Comparison of ENCODE assay signal across 28 mouse cellular contexts in the genomic region with DNA sequence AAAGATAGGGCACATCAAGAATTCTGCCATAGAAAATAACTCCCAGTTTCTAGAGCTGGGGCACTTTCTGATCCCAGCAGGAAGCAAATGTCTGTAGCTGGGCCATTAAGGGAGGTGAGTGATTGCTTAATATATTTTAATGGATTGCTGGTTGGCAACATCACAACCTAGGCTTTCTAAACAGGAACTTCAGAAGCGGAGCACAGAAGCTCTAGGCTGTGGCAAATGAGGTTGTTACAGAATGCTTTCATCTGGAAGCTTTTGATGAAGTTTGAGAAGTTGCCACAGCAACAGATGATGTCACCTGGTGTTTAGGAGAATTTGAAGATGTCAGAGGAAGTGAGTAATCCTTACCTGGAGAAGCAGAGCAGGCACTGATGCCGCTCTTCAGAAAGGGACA.
DNase-seq lines count a peak whose midpoint lies in the region; ATAC-seq and TF ChIP-seq lines count a peak whose summit lies in the region.
"Had no signal": no experiment of that assay in that cellular context is flagged by ENCODE, and none has a peak within 500 bp of the region (broad histone marks: within the 10 kb centered on the region; RNA-seq: fewer than 3 reads in every experiment).

No protein-coding gene starts in this region.

- no peak overlapping the region for H3K4me2 ChIP-seq in lung, embryonic 14.5 days
- H3K4me2 ChIP-seq in lung, postnatal 0 days (replicated peaks; ENCODE audit: low read depth, low read length): no peak overlapping the region
- no peak overlapping the region for H3K4me2 ChIP-seq in midbrain, embryonic 16.5 days (ENCODE audit: low read length)
- H3K4me2 ChIP-seq: heart, embryonic 13.5 days; hindbrain, embryonic 14.5 days; intestine, embryonic 15.5 days; liver, embryonic 15.5 days; midbrain, embryonic 11.5 days; neural tube, embryonic 13.5 days had no signal

- no peak for TF ChIP-seq EP300 in lung, postnatal 0 days (IDR thresholded peaks at IDR 0.05)

- H3K27ac ChIP-seq in lung, embryonic 14.5 days (ENCODE audit: low read depth): no peak overlapping the region
- H3K27ac ChIP-seq in lung, postnatal 0 days (ENCODE audit: low read length): no peak overlapping the region
- H3K27ac ChIP-seq in midbrain, embryonic 16.5 days (ENCODE audit: low read length): no peak overlapping the region
- H3K27ac ChIP-seq: heart, embryonic 13.5 days; hindbrain, embryonic 14.5 days; intestine, embryonic 15.5 days; limb, embryonic 10.5 days; liver, embryonic 15.5 days; neural tube, embryonic 13.5 days had no signal

- H3K9ac ChIP-seq in lung, embryonic 14.5 days: no peak overlapping the region
- no peak overlapping the region for H3K9ac ChIP-seq in lung, postnatal 0 days (replicated peaks; ENCODE audit: low read depth)
- H3K9ac ChIP-seq in midbrain, embryonic 16.5 days (ENCODE audit: low read depth, low read length): no peak overlapping the region
- H3K9ac ChIP-seq: heart, embryonic 13.5 days; hindbrain, embryonic 14.5 days; intestine, embryonic 15.5 days; liver, embryonic 15.5 days; neural tube, embryonic 13.5 days had no signal

- no peaks in the 10 kb centered on the region for H3K4me1 ChIP-seq in lung, embryonic 14.5 days (ENCODE audit: insufficient read depth)
- no peaks in the 10 kb centered on the region for H3K4me1 ChIP-seq in lung, postnatal 0 days (ENCODE audit: insufficient read depth, low read depth, low read length)
- peaks cover 13% of the 10 kb centered on the region for H3K4me1 ChIP-seq in midbrain, embryonic 16.5 days (ENCODE audit: control insufficient read depth, insufficient read depth, low read length)
- H3K4me1 ChIP-seq: intestine, embryonic 15.5 days; liver, embryonic 15.5 days had no signal

- no peaks in the 10 kb centered on the region for H3K36me3 ChIP-seq in lung, embryonic 14.5 days (ENCODE audit: insufficient read depth)
- H3K36me3 ChIP-seq in lung, postnatal 0 days (ENCODE audit: insufficient read depth, low read length): no peaks in the 10 kb centered on the region
- H3K36me3 ChIP-seq in midbrain, embryonic 16.5 days (ENCODE audit: control insufficient read depth, insufficient read depth, low read length): no peaks in the 10 kb centered on the region
- H3K36me3 ChIP-seq: heart, embryonic 13.5 days; intestine, embryonic 15.5 days; limb, embryonic 10.5 days; liver, embryonic 15.5 days; neural tube, embryonic 13.5 days had no signal

- no peak for TF ChIP-seq CTCF in lung, embryonic 14.5 days (IDR thresholded peaks at IDR 0.05; ENCODE audit: low read depth)
- TF ChIP-seq CTCF in lung, postnatal 0 days (IDR thresholded peaks at IDR 0.05): no peak

- H3K4me3 ChIP-seq in lung, embryonic 14.5 days (ENCODE audit: low read depth, low read length): no peak overlapping the region
- no peak overlapping the region for H3K4me3 ChIP-seq in lung, postnatal 0 days (ENCODE audit: low read depth, low read length)
- no peak overlapping the region for H3K4me3 ChIP-seq in midbrain, embryonic 16.5 days (ENCODE audit: low read depth, low read length)
- H3K4me3 ChIP-seq: heart, embryonic 13.5 days; intestine, embryonic 15.5 days; limb, embryonic 10.5 days; liver, embryonic 15.5 days; neural tube, embryonic 13.5 days had no signal

- WGBS in lung, embryonic 14.5 days: 64% methylated on average over 2 of the region's 2 CpGs
- 70% methylated on average over 2 of the region's 2 CpGs for WGBS in lung, postnatal 0 days
- 78% methylated on average over 2 of the region's 2 CpGs for WGBS in midbrain, embryonic 16.5 days

- DNase-seq in lung, embryonic 14.5 days: peak; percentile 10
- DNase-seq in lung, postnatal 0 days (ENCODE audit: low spot score): no peak
- DNase-seq in MN1 (ENCODE audit: low spot score): peak; percentile 11
- peak; percentile 74 for DNase-seq in forelimb bud, embryonic 11.5 days (ENCODE audit: low read depth, low spot score)
- DNase-seq in spleen, adult 18-20 months: no peak
- DNase-seq in heart, postnatal 4 days: no peak
- DNase-seq: adrenal gland, adult 8-10 months; B cell, adult 2 months; cerebellum, adult 8-10 months; cerebellum, postnatal 36 days; gastrocnemius, postnatal 25 days; heart, adult 18-20 months; kidney, adult 8-10 months; kidney, postnatal 10 days; liver; lung, postnatal 10 days; right cerebral cortex, postnatal 4 days; thymus, adult 18-20 months had no signal

- H3K9me3 ChIP-seq in lung, embryonic 14.5 days (ENCODE audit: low read depth, low read length): no peaks in the 10 kb centered on the region
- H3K9me3 ChIP-seq in lung, postnatal 0 days (ENCODE audit: low read length): no peaks in the 10 kb centered on the region
- no peaks in the 10 kb centered on the region for H3K9me3 ChIP-seq in midbrain, embryonic 16.5 days (replicated peaks; ENCODE audit: control insufficient read depth, low read length, poor library complexity, severe bottlenecking)
- H3K9me3 ChIP-seq: heart, embryonic 13.5 days; intestine, embryonic 15.5 days; limb, embryonic 10.5 days; liver, embryonic 15.5 days; neural tube, embryonic 13.5 days had no signal

- ATAC-seq in lung, embryonic 14.5 days (ENCODE audit: insufficient read depth): no peak
- no peak for ATAC-seq in lung, postnatal 0 days
- no peak for ATAC-seq in midbrain, embryonic 16.5 days
- ATAC-seq: activated CD4-positive, CD25-positive, alpha-beta regulatory T cell, adult 4 months; forebrain, embryonic 16.5 days; intestine, embryonic 15.5 days had no signal

- no peaks in the 10 kb centered on the region for H3K27me3 ChIP-seq in lung, embryonic 14.5 days (ENCODE audit: insufficient read depth, low read length)
- H3K27me3 ChIP-seq in lung, postnatal 0 days (replicated peaks; ENCODE audit: insufficient read depth, low read length): no peaks in the 10 kb centered on the region
- H3K27me3 ChIP-seq in midbrain, embryonic 16.5 days (ENCODE audit: control insufficient read depth, insufficient read depth, low read depth, low read length): no peaks in the 10 kb centered on the region
- H3K27me3 ChIP-seq: heart, embryonic 13.5 days; intestine, embryonic 15.5 days; liver, embryonic 15.5 days; neural tube, embryonic 13.5 days had no signal

Comparison
In these comparisons a context has a peak if more than half of its experiments do, and no peak if none do; other contexts are left out.
1. DNase-seq: peak in lung, embryonic 14.5 days (single experiment), MN1 (single experiment) and forelimb bud, embryonic 11.5 days (single experiment); none in lung, postnatal 0 days (single experiment), spleen, adult 18-20 months (0 of 2) and heart, postnatal 4 days (single experiment).